Mouse (Mus musculus): ENCODE results near the gene Ggct. TPM values are rescaled to one million over a fixed set of nuclear protein-coding genes. Genes with fewer than 3 reads are reported as not detected.

The Ggct gene
- polyA plus RNA-seq, 1 experiment from 2014 or later: 17.9 TPM

DNA sequence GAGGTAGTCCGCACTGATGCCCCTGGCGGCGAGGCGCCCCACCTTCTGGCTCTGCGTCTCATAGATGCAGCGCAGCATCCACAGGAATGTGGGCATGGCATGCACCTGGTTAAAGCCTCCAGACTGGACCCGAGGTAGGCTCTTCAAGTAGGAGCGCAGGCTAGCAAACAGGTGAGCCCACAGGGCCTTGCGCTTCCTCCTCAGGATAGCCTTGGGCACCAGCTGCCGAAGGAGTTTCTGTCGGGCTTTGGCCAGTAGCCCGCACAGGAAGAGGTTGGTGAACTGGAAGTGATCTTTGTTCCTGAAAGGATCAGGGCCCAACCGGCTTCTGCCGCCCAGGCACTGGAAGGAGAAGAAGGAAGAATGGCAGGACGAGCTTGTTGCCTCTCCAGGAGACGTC is 49.5 kb downstream of the Ggct start:
- 72% methylated on average over 16 of the region's 16 CpGs for WGBS
- no peak overlapping the region for H3K4me3 ChIP-seq
- ATAC-seq (ENCODE audit: low FRiP score): no peak

DNA sequence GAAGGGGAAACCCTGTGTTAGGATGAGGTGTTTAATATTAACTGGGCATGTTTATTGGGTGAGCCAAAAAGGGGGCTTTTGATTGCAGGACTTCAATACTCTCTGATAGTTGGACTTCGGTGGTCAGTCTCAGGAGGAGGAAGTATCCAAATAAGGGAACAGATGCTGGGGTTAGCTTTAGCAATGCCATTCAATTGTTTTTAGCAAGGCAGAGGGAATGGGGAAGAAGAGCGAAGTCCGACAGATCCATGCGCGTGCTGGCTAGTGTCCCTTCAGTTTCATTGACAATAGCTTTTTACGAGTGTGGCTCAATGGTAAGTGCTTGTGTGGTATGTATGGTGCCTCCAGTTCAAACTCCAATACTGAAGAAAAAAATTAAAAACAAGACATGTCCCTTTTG is 51.6 kb downstream of the Ggct start:
- Histone ChIP-seq H3K9ac (no peak overlapping the region), H3K4me1 (0 out of 2 replicates have a peak, but pooled peaks cover 6% of the 10 kb centered on the region), H3K27me3 (peaks cover 26% of the 10 kb centered on the region), H3K4me3 (no peak overlapping the region), H3K4me2 (replicated peaks) (no peak overlapping the region), H3K9me3 (replicated peaks) (no peaks in the 10 kb centered on the region), H3K27ac (no peak overlapping the region), H3K36me3 (no peaks in the 10 kb centered on the region)
- 96% methylated on average over 6 of the region's 6 CpGs for WGBS
- no peak for ATAC-seq (ENCODE audit: low FRiP score)

More for the DNA sequence above, 49.5 kb downstream of the Ggct start:
- H3K4me2 ChIP-seq (replicated peaks): no peak overlapping the region
- peaks cover 26% of the 10 kb centered on the region for H3K27me3 ChIP-seq
- H3K9ac ChIP-seq: no peak overlapping the region
- H3K4me1 ChIP-seq: 0 out of 2 replicates have a peak, but pooled peaks cover 6% of the 10 kb centered on the region
- H3K9me3 ChIP-seq (replicated peaks): no peaks in the 10 kb centered on the region
- no peaks in the 10 kb centered on the region for H3K36me3 ChIP-seq
- H3K27ac ChIP-seq: no peak overlapping the region

DNA sequence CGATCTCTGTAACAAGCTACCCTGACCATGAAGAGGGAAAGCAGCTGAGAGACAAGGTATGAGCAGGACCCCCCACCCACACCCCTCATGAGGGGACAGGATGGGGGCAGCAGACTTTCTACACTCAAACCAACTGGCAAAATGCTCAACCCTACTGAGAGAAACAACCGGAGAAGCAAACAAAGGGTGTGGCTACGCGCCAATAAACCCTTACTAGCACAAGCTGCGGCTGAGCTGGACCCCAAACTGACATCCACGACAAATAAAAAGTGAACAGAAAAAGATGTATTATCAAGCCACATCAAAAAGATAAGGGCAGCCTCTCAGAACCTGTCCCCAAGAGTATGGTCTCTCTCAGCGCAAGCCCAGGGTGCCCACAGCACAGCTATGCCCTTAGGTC is 52.6 kb downstream of the Ggct start:
- ATAC-seq (ENCODE audit: low FRiP score): no peak
- H3K4me1 ChIP-seq: 0 out of 2 replicates have a peak, but pooled peaks cover 3% of the 10 kb centered on the region
- H3K4me3 ChIP-seq: no peak overlapping the region

DNA sequence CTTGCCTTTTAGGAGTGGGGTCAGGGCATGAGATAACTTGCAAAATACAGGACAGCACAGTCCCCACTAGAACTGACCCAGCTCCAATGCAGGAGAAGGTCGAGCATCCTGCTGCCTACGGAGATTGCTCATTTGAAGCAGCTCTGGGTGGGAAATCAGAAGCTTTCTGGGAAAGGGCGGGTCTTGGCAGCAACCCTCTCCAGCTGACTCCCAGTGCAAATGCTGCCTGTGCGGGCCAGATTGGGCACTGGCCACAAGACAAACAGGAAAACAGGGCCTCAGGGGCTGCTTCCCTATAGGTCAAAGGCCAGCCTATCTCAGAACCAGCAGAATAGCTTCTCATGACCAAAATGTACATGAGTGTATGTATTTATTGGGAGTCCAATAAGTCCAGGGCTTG is 53.1 kb downstream of the Ggct start:
- no peaks in the 10 kb centered on the region for H3K36me3 ChIP-seq
- H3K4me1 ChIP-seq: 0 out of 2 replicates have a peak, but pooled peaks cover 2% of the 10 kb centered on the region
- H3K9me3 ChIP-seq (replicated peaks): no peaks in the 10 kb centered on the region
- peaks cover 20% of the 10 kb centered on the region for H3K27me3 ChIP-seq
- H3K4me2 ChIP-seq (replicated peaks): no peak overlapping the region
- ATAC-seq (ENCODE audit: low FRiP score): no peak
- no peak overlapping the region for H3K27ac ChIP-seq
- 72% methylated on average over 4 of the region's 4 CpGs for WGBS
- no peak overlapping the region for H3K4me3 ChIP-seq
- no peak overlapping the region for H3K9ac ChIP-seq

More for the DNA sequence above, 52.6 kb downstream of the Ggct start:
- no peak overlapping the region for H3K4me2 ChIP-seq (replicated peaks)
- H3K9ac ChIP-seq: no peak overlapping the region
- no peaks in the 10 kb centered on the region for H3K9me3 ChIP-seq (replicated peaks)
- H3K27ac ChIP-seq: no peak overlapping the region
- peaks cover 25% of the 10 kb centered on the region for H3K27me3 ChIP-seq
- no peaks in the 10 kb centered on the region for H3K36me3 ChIP-seq
- WGBS: 85% methylated on average over 7 of the region's 7 CpGs

DNA sequence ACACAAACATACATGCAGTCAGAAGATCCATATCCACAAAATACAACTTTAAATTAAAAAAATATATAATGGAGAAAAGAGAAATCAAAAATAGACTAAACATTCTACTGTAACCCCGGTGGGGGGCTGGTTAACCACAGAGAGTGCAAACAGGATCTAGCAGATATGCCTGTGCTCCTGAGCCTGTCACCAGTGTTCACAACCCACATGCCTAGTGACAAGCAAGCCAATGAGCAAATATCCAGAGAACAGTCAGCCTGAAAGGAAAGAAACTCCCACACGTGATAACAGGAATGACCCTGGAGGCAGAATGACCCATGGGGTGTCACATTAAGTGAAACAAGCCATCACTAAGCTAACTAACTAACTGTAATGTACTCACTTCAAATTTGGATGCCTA is 56.3 kb downstream of the Ggct start:
- no peaks in the 10 kb centered on the region for H3K36me3 ChIP-seq
- no peak overlapping the region for H3K4me2 ChIP-seq (replicated peaks)
- H3K27ac ChIP-seq: no peak overlapping the region
- no peaks in the 10 kb centered on the region for H3K9me3 ChIP-seq (replicated peaks)
- no peak for ATAC-seq (ENCODE audit: low FRiP score)
- no peaks in the 10 kb centered on the region for H3K27me3 ChIP-seq
- 80% methylated on average over 2 of the region's 2 CpGs for WGBS
- no peaks in the 10 kb centered on the region for H3K4me1 ChIP-seq
- H3K4me3 ChIP-seq: no peak overlapping the region
- no peak overlapping the region for H3K9ac ChIP-seq

DNA sequence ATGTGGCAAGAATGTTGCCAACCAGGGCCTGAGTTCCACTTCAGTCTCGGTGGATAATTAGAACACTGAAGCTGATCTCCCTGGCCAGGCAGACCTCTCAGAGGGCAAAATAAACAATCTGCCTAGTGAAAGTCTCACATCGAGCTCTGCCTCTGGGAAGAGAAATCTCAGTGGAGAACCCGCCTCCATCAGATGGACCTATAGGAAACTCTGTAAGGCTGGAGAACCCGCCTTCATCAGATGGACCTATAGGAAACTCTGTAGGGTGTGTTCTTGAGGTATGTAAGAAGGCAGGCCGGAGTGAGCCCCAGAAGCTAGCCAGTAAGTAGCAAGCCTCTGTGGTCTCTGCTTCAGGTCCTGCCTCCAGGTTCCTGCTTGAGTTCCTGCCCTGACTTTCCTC is 57.8 kb downstream of the Ggct start:
- H3K4me2 ChIP-seq (replicated peaks): no peak overlapping the region
- WGBS: 81% methylated on average over 5 of the region's 5 CpGs
- no peak for ATAC-seq (ENCODE audit: low FRiP score)

DNA sequence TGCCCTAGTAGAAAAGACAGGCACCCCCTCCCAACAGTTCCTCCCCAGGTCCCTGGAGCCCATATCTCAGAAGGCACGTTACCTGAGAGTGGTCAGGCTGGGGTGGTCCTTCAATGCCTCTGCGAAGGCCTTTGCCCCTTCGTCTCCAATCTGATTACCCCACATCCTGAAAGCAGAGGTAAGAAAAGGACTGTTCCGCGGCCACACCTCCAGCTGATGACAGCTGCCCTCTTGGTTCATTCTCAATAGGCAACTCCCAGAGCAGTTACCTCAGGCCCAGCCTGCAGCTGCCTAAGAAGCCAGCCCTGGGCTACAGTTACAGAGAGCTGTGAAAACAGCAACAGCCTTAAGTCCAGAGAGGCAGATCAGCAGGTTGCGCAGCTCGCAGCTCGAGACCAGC is 58.4 kb downstream of the Ggct start:
- Histone ChIP-seq H3K9ac (no peak overlapping the region), H3K27me3 (no peaks in the 10 kb centered on the region), H3K4me1 (no peaks in the 10 kb centered on the region), H3K36me3 (no peaks in the 10 kb centered on the region), H3K4me2 (replicated peaks) (no peak overlapping the region), H3K9me3 (replicated peaks) (no peaks in the 10 kb centered on the region), H3K27ac (no peak overlapping the region), H3K4me3 (no peak overlapping the region)
- ATAC-seq (ENCODE audit: low FRiP score): no peak
- 85% methylated on average over 8 of the region's 8 CpGs for WGBS

More for the DNA sequence above, 57.8 kb downstream of the Ggct start:
- H3K9me3 ChIP-seq (replicated peaks): no peaks in the 10 kb centered on the region
- H3K27ac ChIP-seq: no peak overlapping the region
- no peaks in the 10 kb centered on the region for H3K4me1 ChIP-seq
- H3K27me3 ChIP-seq: no peaks in the 10 kb centered on the region
- H3K36me3 ChIP-seq: no peaks in the 10 kb centered on the region
- H3K4me3 ChIP-seq: no peak overlapping the region
- H3K9ac ChIP-seq: no peak overlapping the region

DNA sequence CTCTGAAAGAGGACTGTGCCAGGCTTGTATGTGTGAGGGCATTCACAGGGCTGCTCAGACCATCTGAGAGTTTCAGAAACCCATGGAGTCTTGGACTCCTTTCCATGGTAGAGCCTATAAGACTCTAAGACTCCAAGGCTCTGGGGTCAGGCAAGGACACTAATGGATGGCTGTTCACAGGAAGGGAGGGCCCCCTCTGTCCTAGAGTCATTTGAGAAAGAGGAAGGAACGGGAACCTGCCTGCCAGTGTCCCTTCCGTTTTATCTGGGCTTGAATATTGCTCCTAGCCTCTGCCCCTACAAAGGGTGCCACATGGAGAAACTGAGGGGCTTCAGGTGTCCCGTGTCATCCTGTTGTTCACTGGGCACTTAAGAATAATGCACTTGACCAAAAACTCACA is 58.9 kb downstream of the Ggct start:
- Histone ChIP-seq H3K4me3 (no peak overlapping the region), H3K36me3 (no peaks in the 10 kb centered on the region), H3K4me1 (no peaks in the 10 kb centered on the region), H3K9ac (no peak overlapping the region), H3K27ac (no peak overlapping the region), H3K4me2 (replicated peaks) (no peak overlapping the region), H3K27me3 (no peaks in the 10 kb centered on the region), H3K9me3 (replicated peaks) (no peaks in the 10 kb centered on the region)
- 77% methylated on average over 3 of the region's 3 CpGs for WGBS
- ATAC-seq (ENCODE audit: low FRiP score): no peak

DNA sequence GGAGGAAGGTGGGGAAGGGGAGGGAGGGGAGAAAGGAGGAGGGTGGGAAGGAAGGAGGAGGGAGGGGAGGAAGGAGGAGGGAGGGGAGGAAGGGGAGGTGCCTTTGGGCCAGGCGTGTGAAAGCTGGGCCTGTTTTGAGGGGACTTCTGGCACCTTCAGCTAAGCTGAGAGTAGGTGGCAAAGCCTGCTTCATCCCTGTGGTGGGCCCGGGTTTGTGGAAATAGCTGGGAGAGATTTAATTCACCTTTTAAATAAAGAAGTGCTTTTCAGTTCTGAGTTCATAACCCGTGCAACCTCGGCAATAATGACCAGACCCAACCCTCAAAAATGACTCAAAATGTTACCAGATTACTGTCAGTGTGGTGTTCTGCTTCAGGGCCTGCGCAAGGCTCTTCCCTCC is 59.5 kb downstream of the Ggct start:
- ATAC-seq (ENCODE audit: low FRiP score): no peak
- Histone ChIP-seq H3K9ac (no peak overlapping the region), H3K4me1 (no peaks in the 10 kb centered on the region), H3K4me2 (replicated peaks) (no peak overlapping the region), H3K9me3 (replicated peaks) (no peaks in the 10 kb centered on the region), H3K4me3 (no peak overlapping the region), H3K27ac (no peak overlapping the region), H3K27me3 (no peaks in the 10 kb centered on the region), H3K36me3 (no peaks in the 10 kb centered on the region)
- WGBS: 80% methylated on average over 5 of the region's 5 CpGs

Other genes with a start within 250 kb of the Ggct start
- gene Znrf2, start 176.0 kb downstream of the Ggct start, polyA plus RNA-seq (2016; fragmentation: Nextera tagmentation; extraction: Ambion mirVana): 3.9 and 4.1 TPM in 2 replicates
- 4.8 and 5.1 TPM in 2 replicates for gene Nod1, start 20.3 kb downstream of the Ggct start, polyA plus RNA-seq (2016; fragmentation: Nextera tagmentation; extraction: Ambion mirVana)
- 188 and 189 TPM in 2 replicates for gene Gars, start 45.1 kb upstream of the Ggct start, polyA plus RNA-seq (2016; fragmentation: Nextera tagmentation; extraction: Ambion mirVana)
- 0.40 and 0.50 TPM in 2 replicates for gene Crhr2, start 140.1 kb upstream of the Ggct start, polyA plus RNA-seq (2016; fragmentation: Nextera tagmentation; extraction: Ambion mirVana)
- gene Inmt, start 182.1 kb upstream of the Ggct start, polyA plus RNA-seq (2016; fragmentation: Nextera tagmentation; extraction: Ambion mirVana): 0.29 TPM in 1 of 2 replicates, not detected in the other
- gene Mindy4, start 210.4 kb upstream of the Ggct start, polyA plus RNA-seq (2016; fragmentation: Nextera tagmentation; extraction: Ambion mirVana): 11.2 and 13.9 TPM in 2 replicates